Mouse (Mus musculus): ENCODE measurements at regions not wholly inside any gene's neighbourhood (a gene's known extent, or its start where the extent isn't known, plus 50 kb on each side); places are given as distances from the start of the nearest gene placed in this dataset.
A peak's percentile ranks its signal among the peaks of the same experiment; 100 is the strongest.

GRCm38 (mm10) chr10:16589399-16589798 is 1133.6 kb upstream of the Cited2 start:
- H3K4me2 ChIP-seq (replicated peaks; ENCODE audit: low read depth, low read length, severe bottlenecking), result no peak overlapping the region
- DNase-seq (ENCODE audit: low spot score) (peak; percentile 40), ATAC-seq (ENCODE audit: low FRiP score, low read depth) (no peak)
- 0 out of 2 replicates have a peak, but pooled peaks cover 2% of the 10 kb centered on the region for H3K4me1 ChIP-seq (ENCODE audit: control insufficient read depth, insufficient read depth, low read length)
- no peak overlapping the region for H3K9ac ChIP-seq (ENCODE audit: low read depth, low read length, severe bottlenecking)
- no peak for TF ChIP-seq POLR2A (IDR thresholded peaks at IDR 0.05; ENCODE audit: borderline replicate concordance, extremely low read depth, insufficient read depth, insufficient read length)
- H3K27ac ChIP-seq (replicated peaks; ENCODE audit: low read depth, low read length), result no peak overlapping the region
- 76% methylated on average over 3 of the region's 3 CpGs for WGBS
- no peaks in the 10 kb centered on the region for H3K36me3 ChIP-seq (ENCODE audit: control insufficient read depth, insufficient read depth, low read length)
- no peaks in the 10 kb centered on the region for H3K27me3 ChIP-seq (ENCODE audit: control insufficient read depth, insufficient read depth, low read length)
- no peaks in the 10 kb centered on the region for H3K9me3 ChIP-seq (ENCODE audit: control insufficient read depth, low read length)
- no peak overlapping the region for H3K4me3 ChIP-seq (replicated peaks; ENCODE audit: low read length)

GRCm38 (mm10) chr10:16592870-16593269 is 1130.1 kb upstream of the Cited2 start:
- Histone ChIP-seq H3K4me1 (ENCODE audit: control insufficient read depth, insufficient read depth, low read length) (0 out of 2 replicates have a peak, but pooled peaks cover 2% of the 10 kb centered on the region), H3K4me3 (replicated peaks; ENCODE audit: low read length) (no peak overlapping the region), H3K9me3 (ENCODE audit: control insufficient read depth, low read length) (no peaks in the 10 kb centered on the region), H3K9ac (ENCODE audit: low read depth, low read length, severe bottlenecking) (no peak overlapping the region), H3K27ac (replicated peaks; ENCODE audit: low read depth, low read length) (no peak overlapping the region), H3K36me3 (ENCODE audit: control insufficient read depth, insufficient read depth, low read length) (no peaks in the 10 kb centered on the region), H3K27me3 (ENCODE audit: control insufficient read depth, insufficient read depth, low read length) (no peaks in the 10 kb centered on the region), H3K4me2 (replicated peaks; ENCODE audit: low read depth, low read length, severe bottlenecking) (no peak overlapping the region)
- DNase-seq (ENCODE audit: low spot score) (no peak), ATAC-seq (ENCODE audit: low FRiP score, low read depth) (no peak)
- no peak for TF ChIP-seq POLR2A (IDR thresholded peaks at IDR 0.05; ENCODE audit: borderline replicate concordance, extremely low read depth, insufficient read depth, insufficient read length)
- WGBS, result 87% methylated on average over 4 of the region's 4 CpGs

DNA sequence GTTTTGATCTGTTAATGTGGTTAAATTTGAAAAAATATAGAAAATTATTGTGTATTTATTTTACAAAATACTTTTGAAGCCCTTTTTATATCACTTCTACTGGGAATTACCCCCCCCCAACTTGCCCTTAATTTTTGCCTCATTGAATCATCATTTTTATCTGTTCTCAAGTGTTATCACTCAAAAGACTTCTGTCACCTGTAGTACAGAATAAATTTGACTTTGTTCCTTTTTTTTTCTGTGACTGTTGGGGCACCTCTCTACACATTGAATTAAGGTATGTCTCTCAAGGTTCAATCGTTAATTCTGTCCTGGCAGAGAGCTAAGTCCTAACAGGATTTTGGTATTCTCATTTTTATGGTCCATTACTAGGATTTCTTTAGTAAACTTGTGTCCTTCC is 1123.0 kb upstream of the Cited2 start:
- no peaks in the 10 kb centered on the region for H3K9me3 ChIP-seq (ENCODE audit: control insufficient read depth, low read length)
- H3K27me3 ChIP-seq (ENCODE audit: control insufficient read depth, insufficient read depth, low read length), result no peaks in the 10 kb centered on the region
- TF ChIP-seq POLR2A (IDR thresholded peaks at IDR 0.05; ENCODE audit: borderline replicate concordance, extremely low read depth, insufficient read depth, insufficient read length), result no peak
- no peaks in the 10 kb centered on the region for H3K4me1 ChIP-seq (ENCODE audit: control insufficient read depth, insufficient read depth, low read length)
- WGBS, result 94% methylated on average over 1 of the region's 1 CpGs
- ATAC-seq (ENCODE audit: low FRiP score, low read depth) (no peak), DNase-seq (ENCODE audit: low spot score) (no peak)
- H3K4me3 ChIP-seq (replicated peaks; ENCODE audit: low read length), result no peak overlapping the region
- H3K4me2 ChIP-seq (replicated peaks; ENCODE audit: low read depth, low read length, severe bottlenecking), result no peak overlapping the region
- H3K36me3 ChIP-seq (ENCODE audit: control insufficient read depth, insufficient read depth, low read length), result no peaks in the 10 kb centered on the region
- no peak overlapping the region for H3K9ac ChIP-seq (ENCODE audit: low read depth, low read length, severe bottlenecking)
- H3K27ac ChIP-seq (replicated peaks; ENCODE audit: low read depth, low read length), result no peak overlapping the region

GRCm38 (mm10) chr10:16600551-16601224 is 1122.3 kb upstream of the Cited2 start:
- TF ChIP-seq POLR2A (IDR thresholded peaks at IDR 0.05; ENCODE audit: borderline replicate concordance, extremely low read depth, insufficient read depth, insufficient read length), result no peak
- 81% methylated on average over 10 of the region's 10 CpGs for WGBS
- Histone ChIP-seq H3K9me3 (ENCODE audit: control insufficient read depth, low read length) (no peaks in the 10 kb centered on the region), H3K4me1 (ENCODE audit: control insufficient read depth, insufficient read depth, low read length) (no peaks in the 10 kb centered on the region), H3K4me3 (replicated peaks; ENCODE audit: low read length) (no peak overlapping the region), H3K27ac (replicated peaks; ENCODE audit: low read depth, low read length) (no peak overlapping the region), H3K36me3 (ENCODE audit: control insufficient read depth, insufficient read depth, low read length) (no peaks in the 10 kb centered on the region), H3K4me2 (replicated peaks; ENCODE audit: low read depth, low read length, severe bottlenecking) (no peak overlapping the region), H3K9ac (ENCODE audit: low read depth, low read length, severe bottlenecking) (no peak overlapping the region), H3K27me3 (ENCODE audit: control insufficient read depth, insufficient read depth, low read length) (no peaks in the 10 kb centered on the region)
- no peak for ATAC-seq (ENCODE audit: low FRiP score, low read depth)
- no peak for DNase-seq (ENCODE audit: low spot score)

GRCm38 (mm10) chr10:16601225-16601595 is 1121.8 kb upstream of the Cited2 start:
- Histone ChIP-seq H3K9ac (ENCODE audit: low read depth, low read length, severe bottlenecking) (no peak overlapping the region), H3K27me3 (ENCODE audit: control insufficient read depth, insufficient read depth, low read length) (no peaks in the 10 kb centered on the region), H3K4me3 (replicated peaks; ENCODE audit: low read length) (no peak overlapping the region), H3K4me2 (replicated peaks; ENCODE audit: low read depth, low read length, severe bottlenecking) (no peak overlapping the region), H3K36me3 (ENCODE audit: control insufficient read depth, insufficient read depth, low read length) (no peaks in the 10 kb centered on the region), H3K9me3 (ENCODE audit: control insufficient read depth, low read length) (no peaks in the 10 kb centered on the region), H3K4me1 (ENCODE audit: control insufficient read depth, insufficient read depth, low read length) (no peaks in the 10 kb centered on the region), H3K27ac (replicated peaks; ENCODE audit: low read depth, low read length) (no peak overlapping the region)
- 77% methylated on average over 1 of the region's 1 CpGs for WGBS
- no peak for TF ChIP-seq POLR2A (IDR thresholded peaks at IDR 0.05; ENCODE audit: borderline replicate concordance, extremely low read depth, insufficient read depth, insufficient read length)
- ATAC-seq (ENCODE audit: low FRiP score, low read depth) (no peak), DNase-seq (ENCODE audit: low spot score) (no peak)

Data from limb, embryonic 14.5 days (tissue).